In genomic region chr12:80595566-80595965, GRCm38 (mm10) we compare ENCODE assay signal across 26 mouse cellular contexts. TPM values are rescaled to one million over a fixed set of nuclear protein-coding genes. Genes with fewer than 3 reads are reported as not detected.
DNase-seq lines count a peak whose midpoint lies in the region; ATAC-seq and TF ChIP-seq lines count a peak whose summit lies in the region.
"Had no signal": no experiment of that assay in that cellular context is flagged by ENCODE, and none has a peak within 500 bp of the region (broad histone marks: within the 10 kb centered on the region; RNA-seq: fewer than 3 reads in every experiment).

No protein-coding gene starts in this region.

- TF ChIP-seq CTCF in liver, postnatal 0 days (IDR thresholded peaks at IDR 0.05; ENCODE audit: low read depth), result no peak

- peaks cover 8% of the 10 kb centered on the region; the same call in 1 of the 2 replicates for H3K4me1 ChIP-seq in liver, postnatal 0 days (ENCODE audit: insufficient read depth)
- no peaks in the 10 kb centered on the region for H3K4me1 ChIP-seq in liver, embryonic 11.5 days (replicated peaks; ENCODE audit: control insufficient read depth, insufficient read depth, low read length)
- no peaks in the 10 kb centered on the region; the same call in 1 of the 2 replicates for H3K4me1 ChIP-seq in liver, embryonic 16.5 days (ENCODE audit: control insufficient read depth, low read depth, low read length)
- H3K4me1 ChIP-seq in midbrain, embryonic 13.5 days (replicated peaks), result no peaks in the 10 kb centered on the region
- 0 out of 2 replicates have a peak, but pooled peaks cover 5% of the 10 kb centered on the region for H3K4me1 ChIP-seq in forebrain, embryonic 13.5 days

- ATAC-seq in liver, postnatal 0 days, result no peak
- ATAC-seq in liver, embryonic 11.5 days (replicated peaks; ENCODE audit: low FRiP score), result peak; percentile 87
- peak; percentile 76 for ATAC-seq in liver, embryonic 16.5 days (ENCODE audit: low read depth)
- no peak for ATAC-seq in midbrain, embryonic 13.5 days
- no peak for ATAC-seq in forebrain, embryonic 13.5 days
- ATAC-seq: forebrain, embryonic 16.5 days; hindbrain, embryonic 16.5 days; Patski had no signal

- H3K27ac ChIP-seq in liver, postnatal 0 days (ENCODE audit: low read depth), result no peak overlapping the region
- H3K27ac ChIP-seq in liver, embryonic 11.5 days (ENCODE audit: low read depth, low read length), result no peak overlapping the region
- no peak overlapping the region for H3K27ac ChIP-seq in liver, embryonic 16.5 days (ENCODE audit: low read length)
- no peak overlapping the region for H3K27ac ChIP-seq in midbrain, embryonic 13.5 days
- no peak overlapping the region for H3K27ac ChIP-seq in forebrain, embryonic 13.5 days
- H3K27ac ChIP-seq: forebrain, embryonic 10.5 days; heart, embryonic 10.5 days; heart, embryonic 15.5 days; kidney, postnatal 0 days; midbrain, embryonic 12.5 days had no signal

- no peak overlapping the region for H3K4me2 ChIP-seq in liver, postnatal 0 days (ENCODE audit: low read depth, low read length)
- no peak overlapping the region for H3K4me2 ChIP-seq in liver, embryonic 11.5 days
- no peak overlapping the region for H3K4me2 ChIP-seq in liver, embryonic 16.5 days (ENCODE audit: low read depth, low read length)
- H3K4me2 ChIP-seq in midbrain, embryonic 13.5 days (replicated peaks), result no peak overlapping the region
- H3K4me2 ChIP-seq in forebrain, embryonic 13.5 days, result no peak overlapping the region
- H3K4me2 ChIP-seq: heart, embryonic 15.5 days; lung, embryonic 14.5 days; midbrain, embryonic 12.5 days had no signal

- no peak overlapping the region for H3K4me3 ChIP-seq in liver, postnatal 0 days (ENCODE audit: low read depth, low read length)
- no peak overlapping the region for H3K4me3 ChIP-seq in liver, embryonic 11.5 days (ENCODE audit: low read depth, low read length)
- no peak overlapping the region for H3K4me3 ChIP-seq in liver, embryonic 16.5 days (ENCODE audit: low read depth, low read length)
- H3K4me3 ChIP-seq in midbrain, embryonic 13.5 days (replicated peaks), result no peak overlapping the region
- H3K4me3 ChIP-seq in forebrain, embryonic 13.5 days, result no peak overlapping the region
- H3K4me3 ChIP-seq: forebrain, embryonic 10.5 days; heart, embryonic 10.5 days; heart, embryonic 15.5 days; midbrain, embryonic 12.5 days had no signal

- no peak for TF ChIP-seq EP300 in liver, postnatal 0 days (IDR thresholded peaks at IDR 0.05; ENCODE audit: low read depth)

- no peak overlapping the region for H3K9ac ChIP-seq in liver, postnatal 0 days (replicated peaks)
- no peak overlapping the region for H3K9ac ChIP-seq in liver, embryonic 11.5 days (ENCODE audit: low read depth, low read length)
- no peak overlapping the region for H3K9ac ChIP-seq in liver, embryonic 16.5 days (ENCODE audit: low read depth, low read length)
- H3K9ac ChIP-seq in midbrain, embryonic 13.5 days (replicated peaks), result no peak overlapping the region
- no peak overlapping the region for H3K9ac ChIP-seq in forebrain, embryonic 13.5 days
- H3K9ac ChIP-seq: heart, embryonic 15.5 days; lung, embryonic 14.5 days; midbrain, embryonic 12.5 days had no signal

- H3K36me3 ChIP-seq in liver, postnatal 0 days (replicated peaks; ENCODE audit: insufficient read depth, low read length), result no peaks in the 10 kb centered on the region
- H3K36me3 ChIP-seq in liver, embryonic 11.5 days (ENCODE audit: control insufficient read depth, insufficient read depth, low read length), result no peaks in the 10 kb centered on the region
- no peaks in the 10 kb centered on the region for H3K36me3 ChIP-seq in liver, embryonic 16.5 days (ENCODE audit: control insufficient read depth, insufficient read depth)
- H3K36me3 ChIP-seq in midbrain, embryonic 13.5 days, result peaks cover 54% of the 10 kb centered on the region
- peaks cover 50% of the 10 kb centered on the region for H3K36me3 ChIP-seq in forebrain, embryonic 13.5 days (ENCODE audit: poor library complexity, severe bottlenecking)
- H3K36me3 ChIP-seq: heart, embryonic 10.5 days; heart, embryonic 15.5 days had no signal

- H3K9me3 ChIP-seq in liver, postnatal 0 days (ENCODE audit: low read length), result no peaks in the 10 kb centered on the region
- H3K9me3 ChIP-seq in liver, embryonic 11.5 days (ENCODE audit: control insufficient read depth, low read length), result no peaks in the 10 kb centered on the region
- no peaks in the 10 kb centered on the region for H3K9me3 ChIP-seq in liver, embryonic 16.5 days (replicated peaks; ENCODE audit: control insufficient read depth, low read length)
- H3K9me3 ChIP-seq in midbrain, embryonic 13.5 days, result no peaks in the 10 kb centered on the region
- no peaks in the 10 kb centered on the region for H3K9me3 ChIP-seq in forebrain, embryonic 13.5 days (replicated peaks)
- H3K9me3 ChIP-seq: forebrain, embryonic 10.5 days; heart, embryonic 10.5 days; heart, embryonic 15.5 days; midbrain, embryonic 12.5 days had no signal

- DNase-seq in liver, result peak; percentile 50
- no peak for DNase-seq in liver, postnatal 0 days
- DNase-seq in liver, embryonic 11.5 days (ENCODE audit: low spot score), result no peak
- DNase-seq in cerebellum, adult 11-12 months, result no peak
- DNase-seq: cerebellum, adult 2 months; cerebellum, postnatal 14 days; gastrocnemius, postnatal 14 days; heart, adult 11 months; kidney, adult 2 months; kidney, postnatal 4 days; left cerebral cortex, postnatal 4 days; lung, embryonic 14.5 days; lung, postnatal 14 days; right cerebral cortex, postnatal 14 days had no signal

- 67% methylated on average over 4 of the region's 4 CpGs for WGBS in liver, postnatal 0 days (ENCODE audit: insufficient replicate concordance)
- WGBS in liver, embryonic 11.5 days, result 73% methylated on average over 4 of the region's 4 CpGs
- WGBS in liver, embryonic 16.5 days (ENCODE audit: insufficient replicate concordance), result 47% methylated on average over 4 of the region's 4 CpGs
- WGBS in midbrain, embryonic 13.5 days, result 91% methylated on average over 4 of the region's 4 CpGs
- 96% methylated on average over 4 of the region's 4 CpGs for WGBS in forebrain, embryonic 13.5 days

- no peaks in the 10 kb centered on the region for H3K27me3 ChIP-seq in liver, postnatal 0 days (ENCODE audit: insufficient read depth, low read length)
- H3K27me3 ChIP-seq in liver, embryonic 11.5 days (replicated peaks; ENCODE audit: control insufficient read depth, insufficient read depth, low read length), result no peaks in the 10 kb centered on the region
- H3K27me3 ChIP-seq in liver, embryonic 16.5 days (ENCODE audit: control insufficient read depth, insufficient read depth, low read depth, low read length), result no peaks in the 10 kb centered on the region
- H3K27me3 ChIP-seq in midbrain, embryonic 13.5 days, result no peaks in the 10 kb centered on the region
- H3K27me3 ChIP-seq in forebrain, embryonic 13.5 days, result no peaks in the 10 kb centered on the region
- H3K27me3 ChIP-seq: CH12.LX; heart, embryonic 15.5 days; midbrain, embryonic 12.5 days had no signal

RNA-seq across cellular contexts. Expression of gene Slc39a9, which starts 48.1 kb away (rescaled TPM):
- 8.0 and 10.7 TPM in 2 replicates for polyA plus RNA-seq in liver, postnatal 0 days (2015; fragmentation: Nextera tagmentation; extraction: Ambion mirVana)
- polyA plus RNA-seq in liver, embryonic 11.5 days (2014; fragmentation: Nextera tagmentation; extraction: Ambion mirVana), result 21.4 and 25.1 TPM in 2 replicates
- polyA plus RNA-seq in liver, embryonic 16.5 days (2015; fragmentation: Nextera tagmentation; extraction: Ambion mirVana), result 12.4 and 14.6 TPM in 2 replicates
- polyA plus RNA-seq in midbrain, embryonic 13.5 days (2015; fragmentation: Nextera tagmentation; extraction: Ambion mirVana), result 26.1 and 27.5 TPM in 2 replicates
- 20.2 and 23.8 TPM in 2 replicates for polyA plus RNA-seq in forebrain, embryonic 13.5 days (2015; fragmentation: Nextera tagmentation; extraction: Ambion mirVana)

RNA-seq across cellular contexts. Expression of gene Erh, which starts 48.6 kb away (rescaled TPM):
- polyA plus RNA-seq in liver, postnatal 0 days (2015; fragmentation: Nextera tagmentation; extraction: Ambion mirVana), result 81.6 and 92.2 TPM in 2 replicates
- 304 and 308 TPM in 2 replicates for polyA plus RNA-seq in liver, embryonic 11.5 days (2014; fragmentation: Nextera tagmentation; extraction: Ambion mirVana)
- 88.5 and 101 TPM in 2 replicates for polyA plus RNA-seq in liver, embryonic 16.5 days (2015; fragmentation: Nextera tagmentation; extraction: Ambion mirVana)
- 367 and 391 TPM in 2 replicates for polyA plus RNA-seq in midbrain, embryonic 13.5 days (2015; fragmentation: Nextera tagmentation; extraction: Ambion mirVana)
- polyA plus RNA-seq in forebrain, embryonic 13.5 days (2015; fragmentation: Nextera tagmentation; extraction: Ambion mirVana), result 434 and 477 TPM in 2 replicates

Comparison
In these comparisons a context has a peak if more than half of its experiments do, and no peak if none do; other contexts are left out.
1. ATAC-seq: peak in liver, embryonic 11.5 days (single experiment) and liver, embryonic 16.5 days (single experiment); none in liver, postnatal 0 days (single experiment), midbrain, embryonic 13.5 days (single experiment) and forebrain, embryonic 13.5 days (single experiment).